Mouse (Mus musculus) urinary bladder, adult 2 months (tissue): ENCODE measurements around the gene Greb1. TPM values are rescaled to one million over a fixed set of nuclear protein-coding genes. Genes with fewer than 3 reads are reported as not detected.

ENCODE experiments used
- DNase-seq: peaks from one replicate; pipeline ENCODE4 v3.0.0; 2022; ENCODE audit warnings: low spot score
- polyA plus RNA-seq: library from polyadenylated mRNA; depleted of rRNA; stranded (reverse); fragments of >200 nt; gene quantifications from 2 replicates; pipeline ENCODE4 v1.2.3, GENCODE M21; 2012

Greb1 gene
- polyA plus RNA-seq, 1 experiment, result 0.29 TPM

DNA sequence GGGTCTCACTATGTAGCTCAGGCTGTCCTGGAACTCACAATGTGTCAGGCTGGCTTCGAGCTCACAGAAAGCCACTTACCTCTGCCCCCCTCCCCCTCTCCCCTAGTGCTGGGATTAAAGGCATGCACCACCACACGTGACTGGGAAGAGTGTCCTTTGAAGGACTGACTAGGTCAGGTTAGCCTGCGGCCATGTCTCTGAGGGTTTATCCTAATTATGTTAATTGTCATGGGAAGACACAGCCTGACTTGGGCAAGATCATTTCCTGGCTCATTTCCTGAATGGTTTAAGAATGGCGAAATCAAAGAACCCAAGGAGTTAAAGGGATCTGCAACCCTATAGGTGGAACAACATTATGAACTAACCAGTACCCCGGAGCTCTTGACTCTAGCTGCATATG is 105.9 kb downstream of the Greb1 start:
- DNase-seq, result no peak

DNA sequence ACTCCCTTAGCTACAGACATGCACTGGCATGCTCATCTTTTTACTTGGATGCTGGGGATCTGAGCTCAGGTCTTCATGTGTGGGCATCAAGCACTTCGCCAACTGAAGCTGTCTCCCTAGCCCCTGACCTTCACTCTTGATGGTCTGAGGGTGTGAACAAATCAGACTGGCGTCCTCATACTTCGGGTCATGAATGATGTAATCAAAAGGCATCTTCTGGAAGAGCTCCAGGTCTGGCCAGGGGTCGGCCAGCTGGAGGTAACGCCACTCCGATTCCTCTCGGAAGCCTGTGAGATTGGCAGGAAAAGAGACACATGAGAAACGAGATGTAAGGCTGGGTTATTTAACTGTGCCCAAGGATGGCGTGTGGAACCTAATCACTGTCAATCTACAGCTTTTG is 110.1 kb downstream of the Greb1 start:
- DNase-seq, result no peak

DNA sequence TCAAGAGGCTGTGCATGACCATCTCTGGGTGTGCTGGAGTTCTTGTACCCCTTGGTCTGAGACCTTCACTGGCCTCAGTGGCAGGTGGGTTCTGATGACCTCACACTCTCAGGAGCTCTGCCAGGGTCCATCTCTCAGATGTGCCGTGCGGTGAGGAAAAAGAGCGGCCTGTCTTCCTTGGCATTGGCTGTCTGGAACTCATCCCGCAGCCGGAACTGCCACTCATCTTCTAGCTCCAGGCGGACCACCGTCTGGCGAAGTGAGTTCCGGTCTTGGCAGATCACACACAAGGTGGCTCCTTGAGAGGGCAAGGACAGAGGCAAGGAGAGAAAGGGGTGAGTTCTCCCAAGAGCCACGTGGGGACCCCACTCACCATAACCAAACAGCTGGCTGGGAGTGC is 128.4 kb downstream of the Greb1 start:
- no peak for DNase-seq

DNA sequence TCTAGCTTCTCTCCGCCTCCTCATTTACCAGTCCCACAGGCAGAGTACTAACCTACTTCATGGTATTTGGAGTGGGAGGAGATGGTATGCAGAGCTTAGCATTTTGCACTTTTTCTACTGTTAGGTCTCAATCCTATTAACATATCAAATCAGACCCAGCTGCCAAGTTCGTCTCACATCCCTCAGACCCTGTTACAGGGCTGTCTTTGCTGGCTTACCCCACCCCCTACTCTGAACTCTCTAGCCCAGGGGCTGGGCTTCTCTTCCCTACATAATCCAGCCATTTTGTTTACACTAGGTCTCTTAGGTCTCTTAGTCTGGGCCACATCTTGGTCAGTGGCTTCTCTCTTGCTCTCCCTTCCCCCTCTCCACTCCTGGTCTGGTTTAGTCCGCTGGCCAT is 131.5 kb downstream of the Greb1 start:
- no peak for DNase-seq

DNA sequence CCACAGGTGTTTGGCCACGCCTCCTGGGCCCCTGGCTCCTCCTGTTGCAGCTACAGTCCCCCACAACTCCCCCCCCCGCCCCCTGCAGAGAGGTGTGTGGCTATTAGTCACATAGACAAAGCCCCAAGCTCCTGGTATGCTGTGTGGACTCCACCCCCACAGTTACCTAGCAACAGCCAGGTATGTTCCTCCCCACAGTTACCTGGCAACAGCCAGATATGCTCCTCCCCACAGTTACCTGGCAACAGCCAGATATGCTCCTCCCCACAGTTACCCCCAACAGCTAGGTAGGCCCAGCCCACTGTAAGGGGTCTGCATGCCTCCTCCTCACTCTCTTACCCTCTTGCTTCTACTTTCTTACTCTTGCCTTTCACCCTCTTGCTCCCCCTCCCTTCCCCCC is 135.7 kb downstream of the Greb1 start:
- no peak for DNase-seq

DNA sequence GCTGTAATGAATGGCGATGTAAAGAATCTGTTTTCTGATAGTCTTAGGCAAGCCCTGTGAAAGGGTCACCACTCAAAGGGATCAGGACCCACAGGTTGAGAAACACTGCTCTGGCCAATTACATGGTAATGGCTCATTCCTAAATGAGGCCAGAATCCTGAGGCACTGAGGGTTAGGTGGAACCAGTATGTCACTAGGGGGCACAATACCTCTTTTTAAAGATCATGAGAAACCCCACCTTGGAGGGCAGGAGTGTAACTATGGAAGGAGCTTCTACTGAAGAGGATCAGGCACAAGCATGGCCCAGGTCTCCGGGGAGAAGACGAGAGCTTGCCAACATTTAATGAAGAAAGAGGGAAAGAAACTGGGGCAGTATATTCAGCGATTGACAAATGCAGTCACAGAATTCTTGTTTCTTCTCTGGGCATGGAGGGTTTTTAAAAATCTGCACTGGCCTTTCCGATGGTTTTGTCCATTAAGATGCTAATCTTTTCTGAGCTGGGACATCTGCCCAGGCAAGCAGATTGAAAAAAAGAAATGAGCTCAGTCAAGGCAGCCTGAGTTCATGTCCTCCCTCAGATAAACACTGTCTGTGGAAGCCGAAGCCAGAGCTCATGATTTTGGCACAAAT is 137.6 kb downstream of the Greb1 start:
- no peak for DNase-seq

DNA sequence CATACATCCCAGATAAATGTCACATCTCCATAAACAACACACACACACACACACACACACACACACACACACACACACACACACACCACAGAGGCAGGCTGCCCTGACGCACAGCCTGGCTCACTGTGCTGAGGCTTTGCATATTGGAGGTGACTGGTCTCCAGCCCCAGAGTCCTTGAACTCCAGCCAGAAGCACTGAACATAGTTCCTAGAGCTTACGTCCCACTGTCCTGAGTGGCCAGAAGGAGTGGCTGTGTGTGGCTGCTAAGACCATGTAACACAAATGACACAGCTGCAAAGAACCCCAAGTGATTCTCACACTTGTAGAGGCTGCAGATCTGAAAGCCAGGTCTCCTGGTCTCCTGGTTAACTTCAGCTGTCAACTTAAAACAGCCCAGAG is 138.8 kb downstream of the Greb1 start:
- no peak for DNase-seq

DNA sequence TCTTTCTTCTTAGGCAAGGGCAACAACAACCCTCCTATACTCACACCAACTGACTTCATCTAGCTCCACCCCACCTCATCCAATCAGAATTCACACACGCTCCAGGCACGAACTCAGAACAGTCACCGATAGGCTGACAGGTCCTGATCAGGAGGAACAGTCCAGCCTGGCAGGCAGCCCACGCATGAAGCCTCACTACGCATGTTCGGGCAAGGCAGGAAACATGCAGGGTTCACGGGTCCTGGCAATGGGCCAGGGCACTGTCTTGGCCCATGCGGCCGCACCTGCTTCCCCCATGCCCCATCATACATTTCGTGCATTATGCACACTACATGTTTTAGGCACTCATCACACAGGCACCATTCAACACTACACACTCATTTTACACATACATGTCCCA is 139.2 kb downstream of the Greb1 start:
- DNase-seq, result no peak

DNA sequence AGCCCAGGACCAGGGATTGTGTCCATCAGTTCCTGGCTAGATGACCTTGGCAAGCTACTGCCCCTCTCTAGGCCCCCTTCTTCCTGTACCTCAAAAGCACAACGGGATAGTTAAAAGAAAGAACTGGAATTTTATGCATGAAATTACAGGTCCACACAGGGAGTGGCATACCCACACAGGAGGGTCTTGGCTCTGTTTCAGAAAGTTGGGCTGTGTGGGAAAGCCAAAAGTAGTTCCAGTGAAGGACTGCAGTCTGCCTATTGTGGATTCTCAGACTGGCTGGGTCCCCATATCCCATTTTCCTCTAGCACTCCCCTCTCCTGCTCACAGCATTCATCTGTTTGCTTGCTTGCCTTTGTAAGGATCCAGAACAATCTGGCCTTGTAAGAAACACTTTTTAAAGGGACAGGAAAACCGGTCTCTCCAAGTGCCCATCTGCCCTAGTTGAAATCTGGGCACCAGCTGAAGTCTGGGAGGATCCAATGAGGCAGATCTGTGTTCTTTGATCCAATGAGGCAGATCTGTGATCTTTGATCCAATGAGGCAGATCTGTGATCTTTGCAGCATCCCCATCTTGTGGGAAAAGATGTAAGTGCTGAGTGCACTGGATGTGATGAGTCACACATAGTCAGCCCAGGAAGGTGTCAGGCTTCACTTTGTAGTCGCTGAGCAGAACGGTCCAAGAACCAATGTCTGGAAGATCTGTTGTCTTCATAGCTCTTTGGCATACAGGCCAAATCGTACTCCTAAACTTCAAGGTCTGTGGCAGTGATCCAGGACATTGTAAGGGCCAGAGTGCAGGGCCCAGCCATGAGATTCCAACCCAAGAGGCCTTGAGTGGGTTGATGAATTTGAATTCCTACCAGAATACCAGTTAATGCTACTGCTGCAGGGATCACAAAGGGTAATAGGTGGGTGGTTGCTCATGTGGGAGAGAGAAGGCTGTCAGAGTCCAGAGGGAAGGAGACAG is 143.5 kb downstream of the Greb1 start:
- DNase-seq, result no peak

DNA sequence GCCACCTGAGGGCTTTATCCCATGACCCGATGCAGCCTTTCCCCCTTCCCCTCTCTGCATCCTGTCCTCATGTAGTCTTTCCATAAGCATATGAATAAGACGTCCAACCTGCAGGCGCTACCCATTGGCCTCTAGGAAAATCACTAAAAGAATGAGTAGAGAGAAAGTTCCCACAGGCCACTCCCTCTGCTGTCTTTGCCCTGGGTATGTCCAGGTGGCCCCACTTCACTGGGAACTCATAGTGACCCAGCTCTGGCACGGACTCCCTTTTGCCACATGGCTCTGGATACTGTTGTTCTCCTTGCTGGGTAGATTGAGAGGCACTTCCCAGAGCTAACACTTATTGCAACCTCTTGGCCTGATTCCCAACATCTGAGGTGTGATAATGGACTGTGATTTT is 145.1 kb downstream of the Greb1 start:
- no peak for DNase-seq

DNA sequence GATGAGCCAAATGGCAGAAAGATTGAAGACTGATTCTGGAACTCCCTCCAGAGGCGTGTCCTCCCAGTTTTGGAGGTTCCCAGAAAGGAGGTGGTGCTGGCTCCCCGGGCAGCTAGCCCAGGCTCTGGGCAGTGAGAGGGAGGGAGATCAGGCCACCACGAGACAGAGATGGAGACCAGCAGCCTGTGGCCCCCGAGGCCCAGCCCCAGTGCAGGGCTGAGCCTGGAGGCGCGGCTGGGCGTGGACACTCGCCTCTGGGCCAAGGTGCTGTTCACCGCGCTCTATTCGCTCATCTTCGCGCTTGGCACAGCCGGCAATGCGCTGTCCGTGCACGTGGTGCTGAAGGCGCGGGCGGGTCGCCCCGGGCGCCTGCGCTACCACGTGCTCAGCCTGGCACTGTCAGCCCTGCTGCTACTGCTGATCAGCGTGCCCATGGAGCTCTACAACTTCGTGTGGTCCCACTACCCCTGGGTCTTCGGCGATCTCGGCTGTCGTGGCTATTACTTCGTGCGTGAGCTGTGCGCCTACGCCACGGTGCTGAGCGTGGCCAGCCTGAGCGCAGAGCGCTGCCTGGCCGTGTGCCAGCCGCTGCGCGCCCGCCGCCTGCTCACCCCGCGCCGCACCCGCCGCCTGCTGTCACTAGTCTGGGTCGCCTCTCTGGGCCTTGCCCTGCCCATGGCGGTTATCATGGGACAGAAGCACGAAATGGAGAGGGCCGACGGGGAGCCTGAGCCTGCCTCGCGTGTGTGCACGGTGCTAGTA is 147.2 kb downstream of the Greb1 start, which contains the start of gene Ntsr2:
Gene Ntsr2 (plus strand): TSS at position 51 of the 762 bp plus-strand sequence.
- peak; percentile 68 for DNase-seq

DNA sequence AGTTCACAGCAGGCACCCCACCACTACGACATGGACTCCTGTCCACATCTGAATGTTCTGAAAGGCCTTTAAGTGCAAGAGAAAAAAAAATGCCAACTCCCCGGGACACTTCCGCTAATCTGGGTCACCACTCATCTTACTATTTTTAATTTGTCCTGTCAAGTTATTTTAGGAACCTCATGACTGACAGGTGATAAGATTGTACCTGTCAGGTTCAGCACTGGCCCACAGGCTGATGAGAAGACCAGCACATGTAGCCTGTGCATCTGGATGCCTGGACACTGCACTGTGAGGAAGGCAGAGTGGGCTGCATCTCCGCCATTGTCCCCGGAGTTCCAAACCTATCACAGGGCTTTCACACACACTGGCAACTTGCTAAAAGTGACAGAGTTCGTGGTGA is 150.9 kb downstream of the Greb1 start:
- DNase-seq, result no peak

DNA sequence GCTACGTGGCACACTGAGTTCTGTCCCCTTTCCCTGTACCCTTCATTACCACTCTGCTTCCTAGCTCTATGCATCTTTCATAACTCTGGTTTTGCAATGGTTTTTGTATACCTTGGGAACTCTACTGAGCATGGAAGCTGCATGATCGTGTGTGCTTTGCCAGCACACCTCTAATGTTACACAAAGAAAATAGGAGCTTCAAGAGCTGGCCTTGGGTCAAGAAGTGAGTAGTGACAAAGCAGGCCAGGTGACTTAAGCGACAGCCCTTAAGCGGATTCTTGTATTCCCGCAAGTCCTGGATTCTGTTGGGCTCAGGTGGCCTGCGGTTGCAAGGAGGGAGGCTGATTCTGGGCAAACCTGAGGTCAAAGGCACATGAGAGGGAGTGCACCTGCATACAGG is 152.4 kb downstream of the Greb1 start:
- no peak for DNase-seq

DNA sequence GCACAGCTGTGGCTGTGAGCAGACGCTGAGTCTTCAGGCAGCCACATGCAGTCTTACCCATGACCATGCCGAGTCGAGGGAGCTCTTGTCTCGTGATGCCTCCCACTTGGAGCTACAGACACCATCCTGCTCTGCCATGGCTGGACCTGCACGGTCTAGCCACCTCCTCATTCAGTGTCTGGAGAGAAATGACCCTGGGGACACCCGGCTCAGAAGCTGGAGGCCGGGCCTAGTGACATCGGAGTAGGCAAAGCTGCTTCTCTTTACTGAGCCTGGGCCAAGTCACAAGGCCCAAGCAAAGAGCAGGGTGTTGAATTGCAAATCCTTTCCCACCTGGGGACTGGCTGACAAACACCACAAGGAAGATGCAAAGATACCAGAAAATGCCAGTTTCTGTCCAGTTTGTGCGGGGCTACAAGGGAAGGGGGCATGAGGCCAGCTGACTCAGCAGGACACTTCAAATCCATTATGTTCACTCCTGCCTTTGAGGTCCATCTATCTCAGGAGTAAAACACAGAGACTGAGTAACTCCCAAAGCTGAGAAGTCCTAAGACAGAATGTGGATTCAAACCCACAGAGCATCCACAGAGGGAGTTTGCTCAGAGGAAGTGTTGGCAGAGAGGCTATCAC is 153.8 kb downstream of the Greb1 start:
- no peak for DNase-seq

DNA sequence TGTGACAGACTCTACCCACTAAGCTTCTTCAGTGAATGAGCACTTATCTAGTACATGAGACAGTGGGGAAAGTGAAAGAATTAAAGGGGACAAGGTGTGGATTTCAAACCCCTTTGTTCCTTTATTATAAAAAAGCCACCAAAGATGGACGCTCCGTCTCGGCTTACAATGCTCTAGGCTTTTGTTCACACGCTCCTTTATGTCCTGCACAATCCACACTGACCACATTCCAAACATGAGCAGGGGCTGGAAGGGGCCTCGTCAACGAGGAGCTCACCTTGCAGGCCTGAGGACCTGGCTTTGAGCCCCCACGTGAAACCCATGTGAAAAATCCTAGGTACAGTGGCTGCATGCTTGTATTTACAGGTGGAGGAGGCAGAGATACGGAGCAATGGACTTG is 156.0 kb downstream of the Greb1 start:
- no peak for DNase-seq

DNA sequence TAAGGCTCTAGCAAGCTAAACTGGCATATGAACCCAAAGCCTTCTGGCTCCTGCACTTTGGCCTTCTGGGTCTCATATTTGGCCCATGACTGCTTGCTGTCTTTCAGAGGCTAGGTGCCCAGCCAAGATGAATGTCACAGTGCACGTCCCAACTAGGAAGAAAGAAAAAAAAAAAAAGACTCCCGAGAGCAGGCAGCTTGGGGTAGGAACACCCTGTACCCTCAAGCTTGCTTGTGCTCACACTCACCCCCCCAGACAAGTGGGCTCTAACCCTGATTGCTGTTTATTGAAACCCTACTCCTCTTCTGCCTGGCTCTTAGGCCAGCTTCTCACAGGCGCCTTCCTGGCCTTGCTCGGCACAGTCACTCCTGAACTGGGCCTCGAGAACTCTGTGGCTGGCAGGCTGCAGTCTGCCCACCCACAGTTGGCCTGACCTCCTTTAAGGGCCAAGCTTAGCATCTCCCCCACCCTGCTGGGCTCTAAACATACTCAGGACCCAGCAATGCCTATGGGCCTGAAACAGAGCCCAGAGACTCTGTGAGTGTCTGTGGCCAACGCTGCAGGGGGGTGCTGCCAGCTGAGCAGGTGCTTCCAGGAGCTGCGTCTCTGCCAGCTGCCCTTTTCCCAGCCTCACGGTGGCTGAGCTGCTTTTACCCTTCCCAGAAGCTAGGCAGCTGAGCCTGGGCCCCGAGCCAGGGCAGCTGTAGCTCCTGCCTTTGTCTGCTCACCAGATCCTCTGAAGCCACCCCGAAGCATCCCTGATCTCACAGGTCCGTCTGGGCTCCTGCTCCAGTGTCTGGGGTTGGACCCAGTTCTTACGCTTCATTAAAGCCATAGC is 157.0 kb downstream of the Greb1 start:
- DNase-seq, result no peak

DNA sequence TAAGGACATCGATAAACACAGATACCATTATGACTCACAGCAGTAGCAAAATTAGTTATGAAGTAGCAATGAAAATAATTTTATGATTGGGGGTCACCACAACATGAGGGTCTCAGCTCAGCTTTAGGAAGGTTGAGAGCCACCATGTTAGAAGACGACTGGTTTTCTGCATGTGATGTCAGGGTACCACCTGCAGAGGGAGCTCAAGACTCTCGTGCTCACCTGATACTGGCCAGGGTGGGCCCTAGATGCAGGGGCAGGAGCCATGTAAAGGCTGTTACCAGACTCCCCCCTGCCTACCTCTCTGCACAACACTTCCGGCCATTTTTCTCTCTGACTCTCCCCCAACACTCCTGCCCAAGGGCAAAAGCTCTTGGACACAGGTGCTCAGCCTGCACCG is 158.7 kb downstream of the Greb1 start:
- no peak for DNase-seq

DNA sequence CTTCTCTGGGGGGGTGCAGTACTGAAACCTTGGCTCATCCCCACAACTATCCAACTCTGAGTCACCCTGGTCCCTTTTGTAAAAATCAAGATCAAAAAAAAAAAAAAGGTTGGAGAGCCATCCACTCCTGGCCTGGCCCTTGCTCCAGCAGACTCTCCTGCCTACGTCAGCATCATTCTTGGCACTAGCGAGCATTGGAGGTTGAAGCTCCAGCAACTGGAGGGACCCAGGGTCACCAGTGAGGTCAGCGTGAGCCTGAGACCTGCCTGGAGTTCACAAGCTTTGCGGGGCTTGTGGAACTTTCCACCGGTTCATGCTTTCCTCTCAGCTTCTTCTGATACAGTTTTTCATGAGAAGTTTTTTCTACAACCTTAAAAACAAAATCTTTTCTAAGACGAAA is 160.6 kb downstream of the Greb1 start:
- DNase-seq, result no peak

DNA sequence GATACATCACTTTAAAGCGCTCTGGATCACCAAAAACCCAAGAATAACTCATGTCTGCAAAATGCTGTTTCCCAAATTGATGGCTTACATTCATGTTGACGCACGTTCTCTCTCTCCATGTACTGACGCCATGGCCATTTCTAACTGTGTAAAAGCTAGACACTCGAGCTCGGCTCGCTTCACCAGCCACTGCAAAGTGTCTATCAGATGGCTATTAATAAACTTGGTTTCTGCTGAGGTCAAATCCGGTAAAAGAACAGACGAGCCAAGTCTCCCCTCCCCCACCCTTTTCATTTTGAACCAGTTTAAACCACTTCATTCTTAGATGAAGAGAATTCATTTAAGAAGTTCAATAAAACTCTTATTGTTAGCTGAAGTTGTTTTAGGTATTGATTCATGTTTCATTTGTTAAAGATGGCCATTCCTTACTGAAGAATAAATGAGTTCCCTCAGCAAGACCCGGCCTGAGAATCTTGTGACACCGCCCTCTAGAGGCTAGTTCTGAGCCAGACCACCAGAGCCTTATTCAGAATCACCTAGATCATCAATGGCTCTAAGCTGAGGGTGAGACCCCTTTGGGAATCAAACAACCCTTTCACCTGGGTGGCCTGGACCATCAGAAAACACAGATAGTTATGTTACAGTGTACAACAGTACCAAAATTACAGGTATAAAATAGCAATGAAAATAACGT is 161.5 kb downstream of the Greb1 start:
- no peak for DNase-seq

DNA sequence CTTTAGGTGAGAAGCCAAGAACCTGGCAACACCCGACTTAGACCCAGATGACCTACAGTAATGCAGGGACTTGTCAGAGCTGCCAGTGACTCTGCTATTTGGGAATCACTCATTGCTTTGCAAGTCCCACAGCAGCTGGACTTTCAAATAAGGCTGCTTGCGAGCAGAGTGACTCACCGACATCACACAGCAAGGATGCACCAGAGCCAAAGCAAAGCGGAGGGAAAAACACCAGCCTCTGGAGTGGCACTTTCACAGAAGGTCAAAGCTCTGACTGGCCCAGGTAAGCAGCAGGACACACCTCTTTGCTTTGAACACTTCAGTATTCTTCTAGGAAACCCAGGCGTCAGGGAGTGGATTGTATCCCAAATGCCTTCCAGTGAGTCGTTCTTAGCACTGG is 164.9 kb downstream of the Greb1 start:
- no peak for DNase-seq
